Mouse (Mus musculus) fat pad, adult 2 months (tissue): ENCODE measurements around the gene Nav3.

ENCODE experiments used
- DNase-seq: peaks from one replicate; pipeline ENCODE4 v3.0.0-alpha.2; 2011; ENCODE audit warnings: low read depth, low spot score; ENCODE audit errors: extremely low read depth

Nav3 gene

GRCm38 (mm10) chr10:109924136-109924535, 531.9 kb downstream of the Nav3 start:
- no peak for DNase-seq

- DNase-seq = no peak
Measured at GRCm38 (mm10) chr10:109921368-109921767, 534.6 kb downstream of the Nav3 start.

GRCm38 (mm10) chr10:109920607-109921187, 535.3 kb downstream of the Nav3 start:
- no peak for DNase-seq

- DNase-seq = no peak
Measured at GRCm38 (mm10) chr10:109919515-109919914, 536.5 kb downstream of the Nav3 start.

GRCm38 (mm10) chr10:109907206-109907605, 548.8 kb downstream of the Nav3 start:
- no peak for DNase-seq

- peak; percentile 54 for DNase-seq
Measured at GRCm38 (mm10) chr10:109906413-109906785, 549.6 kb downstream of the Nav3 start.

- peak; percentile 90 for DNase-seq
Measured at GRCm38 (mm10) chr10:109905649-109906412, 550.2 kb downstream of the Nav3 start.

- DNase-seq = no peak
Measured at GRCm38 (mm10) chr10:109904841-109905240, 551.2 kb downstream of the Nav3 start.

- no peak for DNase-seq
Measured at GRCm38 (mm10) chr10:109903701-109904555, 552.1 kb downstream of the Nav3 start.

GRCm38 (mm10) chr10:109903241-109903640, 552.8 kb downstream of the Nav3 start:
- DNase-seq = no peak

- no peak for DNase-seq
Measured at GRCm38 (mm10) chr10:109889171-109889475, 566.9 kb downstream of the Nav3 start.

GRCm38 (mm10) chr10:109888355-109889170, 567.4 kb downstream of the Nav3 start:
- DNase-seq = peak; percentile 71

- DNase-seq = peak; percentile 80
Measured at GRCm38 (mm10) chr10:109887160-109887559, 568.8 kb downstream of the Nav3 start.

- peak; percentile 58 for DNase-seq
Measured at GRCm38 (mm10) chr10:109876107-109876506, 579.9 kb downstream of the Nav3 start.

- no peak for DNase-seq
Measured at GRCm38 (mm10) chr10:109875312-109875830, 580.6 kb downstream of the Nav3 start.

- DNase-seq = no peak
Measured at GRCm38 (mm10) chr10:109874652-109875311, 581.2 kb downstream of the Nav3 start.

GRCm38 (mm10) chr10:109866063-109866462, 589.9 kb downstream of the Nav3 start:
- DNase-seq = no peak

- DNase-seq = no peak
Measured at GRCm38 (mm10) chr10:109865391-109865790, 590.6 kb downstream of the Nav3 start.

GRCm38 (mm10) chr10:109864708-109865107, 591.3 kb downstream of the Nav3 start:
- DNase-seq = no peak

- DNase-seq = no peak
Measured at GRCm38 (mm10) chr10:109861275-109861674, 594.7 kb downstream of the Nav3 start.
